Mouse (Mus musculus): ENCODE measurements around the gene Trim16.

GRCm38 (mm10) chr11:62820059-62820541 lies at the start of gene Trim16:
- TF ChIP-seq CTCF (IDR thresholded peaks at IDR 0.05; ENCODE audit: borderline replicate concordance, extremely low read depth, insufficient read depth, insufficient read length) (no peak), POLR2A (IDR thresholded peaks at IDR 0.05; ENCODE audit: borderline replicate concordance, extremely low read depth, insufficient read depth, insufficient read length, poor library complexity, severe bottlenecking) (no peak)

Measured in brain, embryonic 14.5 days (tissue).